Comparison of ENCODE assay signal across 13 mouse cellular contexts in the genomic region with DNA sequence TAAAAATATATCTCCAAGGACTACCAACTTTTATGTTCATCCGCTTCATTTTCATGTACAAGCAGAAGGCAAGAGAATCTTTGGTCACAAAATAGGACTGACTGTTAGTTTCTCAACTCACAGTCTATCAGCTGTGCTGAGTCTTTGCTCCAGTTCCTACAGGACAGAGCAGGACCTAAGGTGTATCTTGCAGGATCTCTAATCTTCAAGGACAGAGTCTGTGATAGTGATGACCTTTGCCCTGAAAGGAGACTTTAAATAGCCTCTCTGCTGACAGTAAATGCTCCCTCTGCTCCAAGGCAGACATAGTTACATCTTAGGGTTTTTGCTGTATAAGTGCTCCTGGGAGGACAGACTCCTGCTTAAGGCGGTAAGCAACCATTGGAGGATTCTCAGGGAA.
"Had no signal": no experiment of that assay in that cellular context is flagged by ENCODE, and none has a peak within 500 bp of the region (broad histone marks: within the 10 kb centered on the region; RNA-seq: fewer than 3 reads in every experiment).

No protein-coding gene starts in this region.

- H3K4me2 ChIP-seq: limb, embryonic 15.5 days; liver, embryonic 12.5 days; lung, embryonic 14.5 days; neural tube, embryonic 15.5 days had no signal

- H3K36me3 ChIP-seq: liver, embryonic 12.5 days; neural tube, embryonic 15.5 days had no signal

- H3K9me3 ChIP-seq: limb, embryonic 15.5 days; liver, embryonic 12.5 days; midbrain, embryonic 10.5 days; neural tube, embryonic 15.5 days had no signal

- H3K27ac ChIP-seq: left cerebral cortex, adult 2 months; limb, embryonic 15.5 days; liver, embryonic 12.5 days; midbrain, embryonic 10.5 days; neural tube, embryonic 15.5 days had no signal

- H3K9ac ChIP-seq: limb, embryonic 15.5 days; liver, embryonic 12.5 days; lung, embryonic 14.5 days; neural tube, embryonic 15.5 days had no signal

- ATAC-seq: liver, embryonic 12.5 days had no signal

- H3K27me3 ChIP-seq: limb, embryonic 15.5 days; liver, embryonic 12.5 days; neural tube, embryonic 15.5 days had no signal

- H3K4me3 ChIP-seq: left cerebral cortex, adult 2 months; limb, embryonic 15.5 days; liver, embryonic 12.5 days; midbrain, embryonic 10.5 days; myocyte; neural tube, embryonic 15.5 days had no signal

- DNase-seq: lung, embryonic 14.5 days; lung, postnatal 10 days; lung, postnatal 4 days; midbrain, embryonic 14.5 days; right cerebral cortex, adult 18-20 months; right cerebral cortex, postnatal 25 days; thymus, postnatal 36 days had no signal
